Mouse (Mus musculus): Measurements from ENCODE around the gene Gpr65. TPM values are rescaled to one million over a fixed set of nuclear protein-coding genes. Genes with fewer than 3 reads are reported as not detected.

Gpr65 gene
- polyA plus RNA-seq, 1 experiment from 2014 or later: 0.31 TPM

DNA sequence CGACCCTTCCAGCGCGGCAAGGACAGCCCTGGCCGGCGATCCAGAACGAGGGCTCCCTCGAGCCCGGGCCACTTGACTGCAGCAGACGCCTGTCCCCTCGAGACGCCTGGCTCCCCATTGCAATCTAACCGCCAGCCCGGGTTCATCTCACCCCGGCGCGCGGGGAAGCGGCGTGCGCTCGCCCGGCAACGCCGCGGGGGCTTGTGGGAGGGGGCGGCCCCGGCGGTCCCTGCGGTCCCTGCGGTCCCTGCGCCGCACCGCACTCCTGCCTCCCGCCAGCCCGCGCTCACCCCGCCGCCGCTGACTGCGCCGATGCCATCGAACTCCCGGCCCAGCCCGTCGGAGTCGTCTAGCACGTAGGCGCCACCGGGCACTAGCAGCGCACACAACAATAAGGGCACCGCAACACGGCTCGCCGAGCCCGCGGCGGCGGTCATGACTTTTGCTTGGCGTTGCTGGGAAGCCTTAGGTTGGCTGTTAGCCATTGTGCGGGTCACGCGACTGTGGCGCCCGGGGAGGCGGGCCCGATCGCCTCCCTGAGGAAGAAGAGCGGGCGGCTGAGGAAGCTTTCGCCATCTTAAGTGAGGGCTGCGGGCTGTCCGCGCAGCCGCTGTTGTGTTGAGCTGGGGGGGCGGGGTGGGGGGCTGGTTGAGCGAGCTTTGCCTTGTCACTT lies 9.5 kb upstream of the Gpr65 start, which contains the start of gene Galc:
TSS of gene Galc (minus strand) at position 615 of the 673 bp plus-strand sequence.
- no peaks in the 10 kb centered on the region for H3K27me3 ChIP-seq
- H3K4me3 ChIP-seq: peak within 1 kb of the TSS; percentile 74
- no peaks in the 10 kb centered on the region for H3K36me3 ChIP-seq (ENCODE audit: poor library complexity, severe bottlenecking)
- H3K4me1 ChIP-seq: peaks cover 12% of the 10 kb centered on the region; the same call in 1 of the 2 replicates
- H3K27ac ChIP-seq: peak within 1 kb of the TSS; percentile 97
- no peaks in the 10 kb centered on the region for H3K9me3 ChIP-seq (replicated peaks)
- under 1% methylated on average over 56 of the region's 76 CpGs for WGBS
- H3K4me2 ChIP-seq: peak within 1 kb of the TSS; percentile 68
- peak within 1 kb of the TSS; percentile 92 for H3K9ac ChIP-seq
- ATAC-seq: peak; percentile 95

DNA sequence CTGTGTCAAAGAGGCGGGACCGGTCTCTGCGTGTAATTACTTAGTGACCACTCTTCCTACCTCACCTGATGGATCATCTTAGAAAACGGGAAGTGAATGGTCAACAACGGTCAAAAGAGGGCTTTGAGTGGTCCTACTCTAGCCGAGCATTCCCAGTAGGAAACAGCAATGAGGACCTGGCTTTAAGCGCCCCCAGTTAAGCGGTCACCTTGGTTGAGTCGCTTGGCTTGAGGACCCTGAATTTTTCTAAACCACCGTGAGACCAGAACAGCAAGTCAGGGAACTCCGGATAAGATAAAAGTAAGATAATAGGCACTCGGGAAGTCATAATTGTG lies 8.9 kb upstream of the Gpr65 start:
- peak overlapping the region; percentile 97; the same call in 1 of the 2 replicates for H3K27ac ChIP-seq
- 4% methylated on average over 12 of the region's 12 CpGs for WGBS
- no peaks in the 10 kb centered on the region for H3K36me3 ChIP-seq (ENCODE audit: poor library complexity, severe bottlenecking)
- peaks cover 12% of the 10 kb centered on the region; the same call in 1 of the 2 replicates for H3K4me1 ChIP-seq
- H3K4me3 ChIP-seq: peak overlapping the region; percentile 74
- peak overlapping the region; percentile 92 for H3K9ac ChIP-seq
- H3K27me3 ChIP-seq: no peaks in the 10 kb centered on the region
- H3K9me3 ChIP-seq (replicated peaks): no peaks in the 10 kb centered on the region
- peak overlapping the region; percentile 68 for H3K4me2 ChIP-seq
- no peak for ATAC-seq

DNA sequence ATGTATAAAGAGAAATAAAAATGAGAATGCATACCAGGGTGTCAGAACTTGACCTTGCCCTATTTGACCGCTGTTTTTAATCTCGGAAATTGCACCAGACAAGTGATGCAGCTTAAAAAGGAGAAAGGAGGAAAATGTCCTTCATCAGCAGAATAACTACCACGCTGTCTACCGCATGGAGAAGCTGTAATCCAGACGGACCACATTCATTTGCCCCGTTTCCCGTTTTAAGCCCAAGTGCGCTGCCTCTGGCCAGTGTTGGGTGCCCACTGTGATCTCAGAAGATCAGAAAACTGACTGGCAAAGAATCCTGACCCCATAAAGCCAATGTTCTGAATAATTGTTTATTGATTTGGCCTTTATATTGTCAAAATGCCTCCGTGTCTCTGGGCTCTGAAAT lies 2.7 kb upstream of the Gpr65 start:
- Histone ChIP-seq H3K4me1 (no peaks in the 10 kb centered on the region), H3K9me3 (replicated peaks) (no peaks in the 10 kb centered on the region), H3K4me2 (no peak overlapping the region), H3K36me3 (ENCODE audit: poor library complexity, severe bottlenecking) (no peaks in the 10 kb centered on the region), H3K27ac (no peak overlapping the region), H3K9ac (no peak overlapping the region), H3K27me3 (no peaks in the 10 kb centered on the region), H3K4me3 (no peak overlapping the region)
- 88% methylated on average over 9 of the region's 9 CpGs for WGBS
- ATAC-seq: no peak

DNA sequence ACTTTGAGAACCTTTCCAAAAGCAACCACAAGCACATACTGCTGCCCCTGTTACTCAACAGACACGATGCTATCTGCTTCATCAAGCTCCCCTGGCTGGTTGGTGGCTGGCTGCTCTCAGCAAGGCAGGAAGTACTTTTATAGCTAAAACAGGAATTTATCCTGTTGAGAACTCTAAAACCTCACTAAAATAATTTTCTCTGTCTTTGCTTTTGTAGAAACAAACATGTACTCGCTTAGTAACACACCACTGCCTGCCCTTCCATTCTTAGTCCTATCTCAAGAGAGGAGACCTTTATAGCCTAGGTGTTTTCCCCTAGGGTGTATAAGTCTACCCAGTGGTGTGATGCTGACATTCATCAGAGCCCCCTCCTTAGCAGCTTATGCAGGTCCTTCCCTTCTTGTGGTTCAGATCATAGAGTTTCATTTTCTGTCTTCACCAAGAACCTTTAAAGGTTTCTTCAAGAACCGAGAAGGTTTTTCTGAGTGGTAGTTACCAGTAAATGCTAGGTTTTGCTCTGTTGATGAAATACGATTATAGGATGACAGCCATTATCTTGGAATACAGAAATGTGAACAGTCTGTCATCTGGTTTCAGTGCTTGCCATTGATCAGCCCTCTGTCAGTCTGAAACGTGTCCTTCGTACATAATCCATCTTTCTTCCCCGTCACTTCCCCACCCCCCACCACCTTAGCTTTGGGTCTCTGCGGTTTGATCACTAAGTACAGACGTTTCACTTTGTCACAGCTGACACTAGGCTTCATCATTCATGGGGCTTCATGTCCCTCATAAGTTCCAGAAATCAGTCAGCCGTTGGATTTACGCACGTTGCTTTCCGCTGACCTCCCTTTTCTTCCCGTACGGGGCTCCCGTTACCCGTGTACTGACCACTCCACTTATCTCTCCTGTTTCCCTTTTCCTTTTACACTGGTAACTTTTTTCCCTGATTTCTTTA lies 1.6 kb downstream of the Gpr65 start:
- H3K9ac ChIP-seq: no peak overlapping the region
- no peaks in the 10 kb centered on the region for H3K9me3 ChIP-seq (replicated peaks)
- H3K4me2 ChIP-seq: no peak overlapping the region
- H3K4me1 ChIP-seq: no peaks in the 10 kb centered on the region
- no peak overlapping the region for H3K4me3 ChIP-seq
- H3K27ac ChIP-seq: no peak overlapping the region
- no peaks in the 10 kb centered on the region for H3K27me3 ChIP-seq
- H3K36me3 ChIP-seq (ENCODE audit: poor library complexity, severe bottlenecking): no peaks in the 10 kb centered on the region
- ATAC-seq: no peak
- WGBS: 87% methylated on average over 17 of the region's 17 CpGs

DNA sequence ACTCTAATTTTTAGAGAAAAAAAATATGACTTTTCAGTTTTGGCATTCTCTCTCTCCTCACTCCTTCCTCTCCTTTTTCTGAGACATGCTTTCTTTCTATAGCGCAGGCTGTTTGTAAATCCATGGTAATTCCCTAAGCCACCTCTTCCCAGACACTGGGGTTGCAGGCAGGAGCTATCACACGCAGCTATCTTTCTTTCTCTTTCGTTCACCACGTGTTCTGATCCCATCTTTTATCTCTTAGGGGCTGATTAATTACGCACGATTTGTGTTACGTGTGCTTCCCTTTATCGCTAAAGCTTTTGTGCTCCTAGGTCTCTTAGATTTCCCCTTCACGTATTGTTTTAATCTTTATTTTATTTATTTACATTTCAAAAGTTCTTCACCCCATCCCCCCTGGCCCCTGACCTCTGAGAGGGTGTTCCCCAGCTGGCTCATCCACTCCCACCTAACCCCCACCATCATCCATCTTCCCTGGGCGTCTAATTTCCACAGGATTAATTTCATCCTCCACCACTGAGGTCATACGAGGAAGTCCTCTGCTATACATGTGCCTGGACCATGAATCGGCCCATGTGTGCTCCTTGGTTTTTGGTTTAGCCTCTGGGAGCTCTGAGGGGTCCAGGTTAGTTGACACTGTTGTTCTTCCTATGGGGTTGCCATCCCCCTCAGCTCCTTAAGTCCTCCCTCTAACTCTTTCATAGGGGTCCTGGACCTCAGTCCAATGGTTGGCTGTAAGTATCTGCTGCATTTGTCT lies 2.6 kb downstream of the Gpr65 start:
- Histone ChIP-seq H3K9me3 (replicated peaks) (no peaks in the 10 kb centered on the region), H3K27me3 (no peaks in the 10 kb centered on the region), H3K4me3 (no peak overlapping the region), H3K4me2 (no peak overlapping the region), H3K9ac (no peak overlapping the region), H3K36me3 (ENCODE audit: poor library complexity, severe bottlenecking) (no peaks in the 10 kb centered on the region), H3K4me1 (no peaks in the 10 kb centered on the region), H3K27ac (no peak overlapping the region)
- 61% methylated on average over 12 of the region's 12 CpGs for WGBS
- ATAC-seq: no peak

DNA sequence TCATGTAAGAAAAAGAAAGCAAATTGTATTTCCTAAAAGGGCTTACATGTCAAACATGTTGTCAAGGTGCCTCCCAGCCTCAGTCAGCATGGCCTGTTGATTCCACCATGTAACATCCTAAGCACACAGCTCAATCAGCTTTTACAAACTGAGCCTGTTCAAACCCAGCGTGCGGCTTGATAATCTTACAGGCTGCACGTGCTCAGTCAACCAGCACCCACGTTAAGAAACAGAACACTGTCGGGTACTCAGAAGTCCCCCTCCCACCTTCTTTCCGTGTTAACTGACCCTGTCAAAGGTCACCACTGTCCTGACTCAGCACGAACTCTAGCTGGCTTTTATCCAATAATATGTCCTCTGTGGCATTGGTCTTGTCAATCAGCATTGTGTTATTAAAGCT lies 4.0 kb downstream of the Gpr65 start:
- H3K27ac ChIP-seq: no peak overlapping the region
- no peaks in the 10 kb centered on the region for H3K27me3 ChIP-seq
- H3K4me3 ChIP-seq: no peak overlapping the region
- H3K4me2 ChIP-seq: no peak overlapping the region
- H3K9me3 ChIP-seq (replicated peaks): no peaks in the 10 kb centered on the region
- no peaks in the 10 kb centered on the region for H3K4me1 ChIP-seq
- WGBS: 66% methylated on average over 7 of the region's 7 CpGs
- H3K9ac ChIP-seq: no peak overlapping the region
- ATAC-seq: no peak
- H3K36me3 ChIP-seq (ENCODE audit: poor library complexity, severe bottlenecking): no peaks in the 10 kb centered on the region

DNA sequence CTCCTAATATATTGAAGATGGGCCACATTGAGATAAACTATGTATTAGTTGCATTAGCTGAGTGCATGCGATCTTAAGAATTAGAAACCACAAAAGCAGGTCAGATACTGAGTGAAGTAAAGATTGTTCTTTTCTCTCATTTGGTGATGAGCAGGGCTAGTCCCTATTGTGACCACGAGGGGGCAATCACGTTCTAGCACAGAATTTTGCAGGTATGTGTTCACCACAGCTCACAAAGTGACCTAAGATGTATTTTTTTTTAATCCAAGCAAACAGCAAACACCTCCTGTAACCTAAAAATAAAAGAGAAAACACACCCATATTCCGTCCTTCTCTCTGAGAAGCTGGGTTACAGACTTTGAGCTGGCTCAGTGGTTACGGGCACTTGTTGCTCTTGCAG lies 12.1 kb downstream of the Gpr65 start:
- no peak overlapping the region for H3K27ac ChIP-seq
- H3K4me3 ChIP-seq: no peak overlapping the region
- H3K4me1 ChIP-seq: no peaks in the 10 kb centered on the region
- no peak overlapping the region for H3K4me2 ChIP-seq
- H3K9me3 ChIP-seq (replicated peaks): no peaks in the 10 kb centered on the region
- no peaks in the 10 kb centered on the region for H3K27me3 ChIP-seq
- WGBS: 34% methylated on average over 5 of the region's 5 CpGs
- H3K9ac ChIP-seq: no peak overlapping the region
- peak; percentile 48; the same call in 1 of the 2 replicates for ATAC-seq
- no peaks in the 10 kb centered on the region for H3K36me3 ChIP-seq (ENCODE audit: poor library complexity, severe bottlenecking)

DNA sequence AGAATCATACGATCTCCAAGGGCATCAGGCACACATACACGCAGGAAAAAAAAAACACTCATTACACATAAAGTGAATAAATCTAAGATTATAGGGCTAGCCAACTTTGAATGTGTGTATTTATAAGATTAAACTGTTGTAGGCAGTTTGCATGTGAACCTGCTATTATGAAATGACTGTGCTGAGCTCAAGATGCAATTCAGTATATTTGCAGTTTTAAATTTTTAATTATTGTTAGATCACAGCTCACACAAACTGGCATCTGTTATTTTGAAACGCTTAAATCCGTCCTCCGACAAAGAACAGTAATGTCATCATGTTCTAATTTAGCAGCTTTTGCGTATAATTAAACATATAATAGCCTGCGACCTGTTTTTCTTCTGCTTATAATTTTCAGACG lies 12.6 kb downstream of the Gpr65 start:
- ATAC-seq: no peak
- WGBS: 74% methylated on average over 8 of the region's 8 CpGs
- H3K36me3 ChIP-seq (ENCODE audit: poor library complexity, severe bottlenecking): no peaks in the 10 kb centered on the region
- H3K4me3 ChIP-seq: no peak overlapping the region
- no peaks in the 10 kb centered on the region for H3K4me1 ChIP-seq
- H3K9ac ChIP-seq: no peak overlapping the region
- H3K27me3 ChIP-seq: no peaks in the 10 kb centered on the region
- no peak overlapping the region for H3K27ac ChIP-seq
- H3K9me3 ChIP-seq (replicated peaks): no peaks in the 10 kb centered on the region
- no peak overlapping the region for H3K4me2 ChIP-seq

DNA sequence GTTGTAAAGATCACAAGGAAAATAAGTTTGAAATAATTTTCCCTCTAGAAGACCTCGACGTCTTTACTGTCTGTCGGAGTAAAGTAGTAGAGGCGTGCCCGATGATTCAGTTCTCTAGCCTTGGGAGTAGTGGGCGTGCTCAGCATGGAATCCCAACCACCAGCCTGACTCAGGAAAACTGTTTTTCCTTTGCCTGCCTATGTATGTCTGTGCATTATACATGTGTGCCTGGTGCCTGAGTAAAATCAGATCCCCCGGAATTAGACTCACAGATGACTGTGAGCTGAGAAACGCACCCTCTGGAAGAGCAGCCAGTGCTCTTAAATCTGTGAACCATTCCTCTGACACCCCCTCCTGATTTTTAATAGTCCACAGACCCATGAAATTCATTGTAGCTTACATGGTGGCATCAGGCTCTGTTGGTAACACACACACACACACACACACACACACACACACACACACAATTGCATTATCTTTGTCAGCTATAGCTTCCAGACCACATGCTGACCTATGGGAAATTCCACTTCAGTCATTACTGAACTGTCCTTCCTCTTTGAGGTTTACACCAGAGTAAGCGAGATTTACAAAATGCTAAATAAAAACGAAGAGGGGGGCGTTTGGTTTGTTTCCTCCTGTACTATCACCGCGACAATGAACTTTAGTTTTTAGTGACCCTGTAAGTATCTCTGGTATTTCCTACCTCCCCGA lies 14.5 kb downstream of the Gpr65 start:
- no peak overlapping the region for H3K27ac ChIP-seq
- 84% methylated on average over 14 of the region's 14 CpGs for WGBS
- H3K27me3 ChIP-seq: no peaks in the 10 kb centered on the region
- no peaks in the 10 kb centered on the region for H3K9me3 ChIP-seq (replicated peaks)
- no peak overlapping the region for H3K4me2 ChIP-seq
- no peaks in the 10 kb centered on the region for H3K36me3 ChIP-seq (ENCODE audit: poor library complexity, severe bottlenecking)
- H3K9ac ChIP-seq: no peak overlapping the region
- no peaks in the 10 kb centered on the region for H3K4me1 ChIP-seq
- no peak for ATAC-seq
- no peak overlapping the region for H3K4me3 ChIP-seq

DNA sequence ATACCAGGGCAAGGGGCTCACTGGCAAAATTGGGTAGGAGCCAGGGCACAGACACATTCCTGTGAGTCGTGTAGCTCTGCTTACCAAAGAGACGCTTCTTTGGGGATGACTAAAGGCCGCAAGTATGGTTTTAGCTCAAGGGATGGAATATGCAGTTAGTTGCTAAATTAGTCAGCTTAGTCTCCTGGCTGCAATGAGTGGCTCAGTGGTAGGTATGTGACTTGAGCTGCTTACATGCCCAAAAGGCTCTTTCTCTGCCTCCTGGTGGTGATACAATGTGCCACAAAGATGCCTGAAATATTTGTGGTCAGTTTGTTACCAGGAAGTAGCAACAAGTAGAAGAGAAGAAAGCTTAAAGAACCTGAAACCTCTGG lies 15.0 kb downstream of the Gpr65 start:
- H3K4me1 ChIP-seq: no peaks in the 10 kb centered on the region

DNA sequence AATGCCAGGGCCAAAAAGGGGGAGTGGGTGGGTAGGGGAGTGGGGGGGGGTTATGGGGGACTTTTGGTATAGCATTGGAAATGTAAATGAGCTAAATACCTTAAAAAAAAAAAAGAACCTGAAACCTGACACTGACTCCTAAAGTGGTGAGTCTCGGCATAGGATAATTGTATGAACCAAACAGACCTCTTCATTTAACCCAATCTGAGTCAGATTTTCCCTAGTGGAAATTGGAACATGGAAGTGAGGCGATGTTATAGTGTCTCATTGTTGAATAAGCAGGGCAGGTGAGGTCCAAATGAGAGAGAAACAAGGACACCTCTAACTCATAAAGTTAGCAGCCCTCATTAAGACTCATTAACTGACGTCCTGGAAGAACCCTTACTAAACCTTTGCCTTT lies 16.0 kb downstream of the Gpr65 start:
- H3K4me3 ChIP-seq: no peak overlapping the region
- H3K9me3 ChIP-seq (replicated peaks): no peaks in the 10 kb centered on the region
- no peak overlapping the region for H3K4me2 ChIP-seq
- no peak overlapping the region for H3K27ac ChIP-seq
- H3K27me3 ChIP-seq: no peaks in the 10 kb centered on the region
- ATAC-seq: no peak
- no peaks in the 10 kb centered on the region for H3K36me3 ChIP-seq (ENCODE audit: poor library complexity, severe bottlenecking)
- 86% methylated on average over 3 of the region's 3 CpGs for WGBS
- no peak overlapping the region for H3K9ac ChIP-seq
- H3K4me1 ChIP-seq: no peaks in the 10 kb centered on the region

More for the DNA sequence above, 15.0 kb downstream of the Gpr65 start:
- no peak for ATAC-seq
- no peaks in the 10 kb centered on the region for H3K9me3 ChIP-seq (replicated peaks)
- H3K4me2 ChIP-seq: no peak overlapping the region
- H3K27me3 ChIP-seq: no peaks in the 10 kb centered on the region
- no peaks in the 10 kb centered on the region for H3K36me3 ChIP-seq (ENCODE audit: poor library complexity, severe bottlenecking)
- H3K27ac ChIP-seq: no peak overlapping the region
- H3K4me3 ChIP-seq: no peak overlapping the region
- H3K9ac ChIP-seq: no peak overlapping the region
- WGBS: 70% methylated on average over 3 of the region's 3 CpGs

Data from forebrain, embryonic 13.5 days (tissue).